Mouse (Mus musculus) R1 (cell line): ENCODE results near the gene Gm33543.

ENCODE experiments used
- DNase-seq: peaks from one replicate; pipeline ENCODE4 v3.0.0-alpha.2; 2018; ENCODE audit warnings: low read depth, low spot score

Gene Gm33543

DNA sequence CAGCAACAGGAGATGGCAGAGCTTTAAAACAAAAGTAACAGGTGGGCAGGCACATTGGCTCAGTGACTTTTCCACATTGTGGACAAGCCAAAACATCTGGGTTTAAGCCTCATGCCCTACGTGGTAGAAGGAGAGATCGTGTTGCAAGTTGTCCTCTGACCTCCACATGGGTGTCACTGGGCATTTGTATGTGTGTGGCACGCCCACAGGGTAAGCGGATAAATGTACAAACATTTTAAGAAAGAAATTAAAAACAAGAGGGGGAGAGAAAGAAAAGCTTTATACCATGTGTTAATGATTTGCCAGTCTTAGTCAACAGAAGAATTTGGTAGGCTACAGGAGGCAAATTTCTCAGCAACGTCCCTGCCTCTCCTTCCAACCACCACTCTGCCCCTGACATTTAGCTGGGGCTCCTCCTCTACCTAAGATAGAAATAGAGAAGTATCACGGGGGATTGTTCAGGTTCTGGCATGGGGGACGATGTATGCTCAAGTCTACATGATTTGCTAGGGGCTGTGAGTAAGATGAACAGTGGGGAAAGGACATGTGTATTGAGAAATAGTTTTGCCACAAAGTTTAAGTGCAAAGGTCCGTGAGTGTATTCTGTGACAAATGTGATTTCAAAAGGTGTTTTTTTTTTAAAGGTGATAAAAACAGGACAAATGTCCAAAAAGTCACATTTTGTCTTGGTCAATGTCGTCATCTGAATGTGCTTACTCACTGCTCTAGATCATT, 6.0 kb downstream of the Gm33543 start:
- no peak for DNase-seq

GRCm38 (mm10) chr10:95830891-95831290, 11.8 kb downstream of the Gm33543 start:
- DNase-seq = no peak

GRCm38 (mm10) chr10:95829471-95829870, 13.3 kb downstream of the Gm33543 start:
- DNase-seq = no peak

DNA sequence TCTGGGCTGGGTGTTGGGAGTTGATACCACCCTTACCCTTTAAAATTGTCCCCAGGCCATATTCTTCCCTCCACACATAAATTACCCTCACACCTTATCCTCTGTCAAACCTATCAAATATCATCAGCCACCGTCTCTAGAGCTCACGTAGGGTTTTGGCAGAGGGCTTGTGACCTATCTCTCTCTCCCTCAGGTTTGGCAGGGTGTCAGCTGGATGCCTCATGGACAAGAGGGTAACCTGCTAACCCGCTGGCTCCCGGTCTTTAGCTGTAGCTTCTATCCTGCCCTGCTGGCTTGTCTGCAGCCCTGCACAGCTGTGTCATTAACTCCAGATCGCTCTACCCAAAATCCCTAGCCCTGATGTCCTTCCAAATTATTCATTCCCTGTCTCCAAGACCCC, 14.4 kb downstream of the Gm33543 start:
- no peak for DNase-seq

- no peak for DNase-seq
Observed at GRCm38 (mm10) chr10:95825651-95826050, 17.1 kb downstream of the Gm33543 start.

DNA sequence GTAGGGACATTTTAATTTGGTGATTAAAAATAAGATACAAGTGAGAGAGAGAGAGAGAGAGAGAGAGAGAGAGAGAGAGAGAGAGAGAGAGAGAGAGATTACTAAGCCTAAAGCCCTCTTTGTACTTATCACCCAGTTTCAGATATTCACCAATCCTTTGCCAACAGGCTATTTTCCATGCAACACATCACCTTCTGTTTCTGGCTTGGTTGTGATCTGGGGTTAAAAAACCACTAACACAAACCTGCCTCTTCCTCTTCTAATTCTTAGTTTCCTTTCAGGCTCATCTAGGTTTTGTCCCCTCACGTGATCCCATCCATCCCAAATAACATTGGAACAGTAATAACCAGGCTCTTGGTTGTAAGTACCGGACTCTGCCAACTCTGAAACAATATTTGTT, 24.2 kb downstream of the Gm33543 start:
- DNase-seq = no peak

DNA sequence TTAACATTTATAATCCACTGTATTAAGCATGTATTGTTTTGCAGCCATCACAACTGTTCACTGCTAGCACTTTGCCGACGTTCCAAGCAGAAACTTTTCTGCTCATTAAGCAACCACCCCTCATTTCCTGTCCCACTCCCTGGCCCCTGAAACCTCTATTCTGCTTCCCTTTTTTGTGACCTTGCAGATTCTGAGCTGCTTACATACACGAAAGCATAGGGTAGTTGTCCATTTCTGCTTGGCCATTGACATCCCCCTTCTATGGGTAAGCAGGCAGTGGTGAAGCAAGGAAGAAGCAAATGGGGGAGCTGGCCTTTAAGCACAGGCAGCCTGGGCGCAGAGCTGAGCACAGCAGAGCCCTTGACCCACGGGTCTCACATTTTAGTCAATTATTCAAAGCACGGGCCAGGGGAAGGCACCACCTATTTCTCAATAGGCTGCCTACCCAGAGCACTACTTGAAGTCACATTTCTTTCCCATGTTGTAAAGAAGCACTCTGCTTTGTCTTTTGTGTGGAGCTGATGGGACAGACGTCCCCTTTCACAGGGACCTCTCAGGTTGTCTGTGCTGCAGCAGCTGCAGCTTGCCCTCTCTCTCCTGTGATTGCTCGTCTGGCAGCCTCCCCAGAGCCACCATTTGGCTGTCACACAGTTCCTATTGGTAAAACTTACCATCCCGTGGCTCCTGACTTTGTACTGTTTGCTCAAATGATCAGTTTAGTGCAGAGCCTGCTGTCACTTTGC, 25.1 kb downstream of the Gm33543 start:
- DNase-seq = no peak

- no peak for DNase-seq
Observed at GRCm38 (mm10) chr10:95814351-95814750, 28.4 kb downstream of the Gm33543 start.

GRCm38 (mm10) chr10:95811869-95812268, 30.9 kb downstream of the Gm33543 start:
- DNase-seq = peak; percentile 67

GRCm38 (mm10) chr10:95801443-95801811, 41.3 kb downstream of the Gm33543 start:
- DNase-seq = no peak

DNA sequence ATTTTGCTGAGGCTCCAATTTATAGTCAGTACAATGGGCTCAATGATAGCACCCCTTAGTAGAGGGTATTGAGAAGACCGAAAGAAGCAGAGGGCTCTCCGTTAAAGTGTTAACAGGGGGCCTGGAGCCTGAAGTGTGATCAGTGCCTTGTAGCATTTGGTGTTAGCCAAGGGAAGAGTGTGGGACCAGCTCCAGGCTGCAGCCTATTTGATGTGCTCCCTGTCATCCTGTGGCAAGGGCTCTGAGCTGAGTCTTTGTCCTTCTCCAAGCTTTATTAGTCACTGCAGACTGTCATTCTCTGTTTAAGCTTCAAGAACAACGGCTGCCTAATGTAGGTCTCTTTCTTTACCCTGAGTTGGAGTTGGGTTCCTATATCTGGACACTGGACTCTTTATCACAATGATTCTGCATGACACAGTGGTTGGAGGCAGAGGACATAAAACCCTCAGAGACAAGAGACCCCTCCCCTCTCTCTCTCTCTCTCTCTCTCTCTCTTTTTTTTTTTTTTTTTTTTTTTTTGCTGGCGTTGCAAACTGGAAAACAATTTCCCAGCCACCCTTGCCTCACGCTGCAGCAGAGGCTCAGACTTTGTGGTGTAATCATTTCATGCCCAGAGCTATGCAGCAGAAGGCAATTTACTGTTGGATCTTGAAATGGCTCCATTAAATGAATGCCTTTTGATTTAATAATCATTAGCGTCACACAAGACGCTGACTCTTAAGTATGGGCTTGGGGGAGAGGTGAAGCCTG, 41.9 kb downstream of the Gm33543 start:
- DNase-seq = no peak

DNA sequence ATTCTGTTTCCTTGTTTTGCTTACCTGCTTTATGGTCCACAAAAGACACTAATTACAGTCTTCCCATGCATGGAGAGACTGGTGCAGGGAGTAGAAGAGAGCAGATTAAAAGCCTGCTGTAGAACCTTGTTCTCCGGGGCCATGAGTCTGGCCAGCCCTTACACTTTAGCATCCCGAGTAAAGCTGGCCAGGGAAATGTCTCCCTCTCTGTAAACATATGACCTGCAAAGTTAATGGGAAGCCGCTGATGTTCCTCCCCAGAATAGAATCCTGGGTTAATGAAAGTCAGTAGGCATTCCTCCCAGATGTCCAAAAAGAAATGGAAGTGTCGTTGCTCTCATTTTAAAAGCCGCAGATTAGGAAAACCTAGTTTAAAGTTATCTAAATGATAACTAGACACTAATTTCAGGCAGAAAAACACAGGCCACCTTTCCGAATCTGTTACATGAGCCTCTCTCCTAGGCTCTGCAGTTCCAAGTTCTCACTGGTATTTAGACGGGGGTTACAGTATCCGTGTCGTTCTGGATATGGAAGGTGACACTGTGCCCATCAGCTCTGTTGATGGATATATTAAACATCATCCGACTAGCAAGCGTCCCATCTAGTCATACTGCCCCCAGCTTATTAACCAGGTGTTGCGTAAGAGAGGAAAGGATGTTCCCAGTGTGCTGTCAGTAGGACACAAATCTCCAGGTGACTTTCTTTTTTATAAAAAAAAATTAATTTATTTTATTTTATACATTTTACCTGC, 44.9 kb downstream of the Gm33543 start:
- no peak for DNase-seq

- DNase-seq = no peak
Observed at GRCm38 (mm10) chr10:95795500-95795899, 47.2 kb downstream of the Gm33543 start.

DNA sequence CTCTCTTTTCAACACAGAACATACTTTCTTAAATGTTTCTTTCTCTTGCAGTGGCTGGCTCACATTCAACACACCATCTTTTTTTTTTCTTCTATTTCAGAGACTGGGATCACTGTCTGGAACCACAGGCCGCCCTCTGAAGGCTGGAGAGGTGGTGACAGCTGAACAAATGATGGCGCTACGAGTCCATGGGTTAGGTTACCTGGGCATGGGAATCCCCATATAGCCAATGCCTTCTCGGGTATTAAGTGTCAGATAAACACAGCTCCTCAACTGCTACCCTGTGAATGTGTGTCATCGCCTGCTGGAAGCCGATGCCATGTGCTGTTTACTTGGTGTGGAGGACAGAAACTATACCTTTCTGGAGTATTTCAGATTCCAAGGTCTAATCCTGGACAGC, 48.0 kb downstream of the Gm33543 start:
- no peak for DNase-seq

DNA sequence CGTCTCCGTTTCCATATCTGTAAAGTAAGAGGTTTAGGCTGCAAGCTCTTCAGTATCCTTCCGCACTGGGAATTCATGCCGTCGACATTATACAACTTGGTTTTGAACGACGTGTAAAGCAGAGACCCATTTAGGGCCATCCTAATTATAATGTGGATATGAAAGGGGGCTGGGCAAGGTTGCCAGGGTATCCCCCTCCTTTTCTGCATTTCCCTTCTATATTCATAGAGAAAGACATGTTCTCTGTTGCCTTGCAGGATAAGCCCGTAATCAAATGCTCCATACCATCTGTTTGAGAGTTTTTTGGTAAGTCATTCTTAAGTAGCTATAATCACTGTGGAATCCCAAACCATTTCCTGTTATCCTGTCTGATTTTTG, 51.3 kb downstream of the Gm33543 start:
- no peak for DNase-seq

GRCm38 (mm10) chr10:95790771-95791426, 51.8 kb downstream of the Gm33543 start:
- no peak for DNase-seq

GRCm38 (mm10) chr10:95787176-95787575, 55.6 kb downstream of the Gm33543 start:
- DNase-seq = no peak

DNA sequence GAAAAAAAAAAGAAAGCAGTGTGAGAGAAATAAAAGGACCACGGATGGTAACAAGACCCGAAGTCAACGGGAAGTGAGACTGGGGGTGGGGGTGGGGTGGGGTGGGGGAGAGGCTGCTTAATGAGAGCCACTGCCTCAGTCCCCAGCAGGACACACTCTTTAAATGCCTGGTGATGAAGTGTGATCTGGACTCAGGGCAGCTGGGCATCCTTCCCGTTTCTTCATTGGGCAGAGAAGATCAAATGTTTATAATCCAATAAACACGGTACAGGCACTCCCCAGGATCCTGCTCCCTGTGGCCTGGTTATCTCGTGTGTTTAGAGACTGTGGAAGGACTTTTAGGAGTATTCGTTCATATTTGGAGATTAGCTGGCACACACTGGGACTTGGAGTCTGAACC, 57.9 kb downstream of the Gm33543 start:
- DNase-seq = no peak

- DNase-seq = no peak
Observed at GRCm38 (mm10) chr10:95780881-95781600, 61.7 kb downstream of the Gm33543 start.

DNA sequence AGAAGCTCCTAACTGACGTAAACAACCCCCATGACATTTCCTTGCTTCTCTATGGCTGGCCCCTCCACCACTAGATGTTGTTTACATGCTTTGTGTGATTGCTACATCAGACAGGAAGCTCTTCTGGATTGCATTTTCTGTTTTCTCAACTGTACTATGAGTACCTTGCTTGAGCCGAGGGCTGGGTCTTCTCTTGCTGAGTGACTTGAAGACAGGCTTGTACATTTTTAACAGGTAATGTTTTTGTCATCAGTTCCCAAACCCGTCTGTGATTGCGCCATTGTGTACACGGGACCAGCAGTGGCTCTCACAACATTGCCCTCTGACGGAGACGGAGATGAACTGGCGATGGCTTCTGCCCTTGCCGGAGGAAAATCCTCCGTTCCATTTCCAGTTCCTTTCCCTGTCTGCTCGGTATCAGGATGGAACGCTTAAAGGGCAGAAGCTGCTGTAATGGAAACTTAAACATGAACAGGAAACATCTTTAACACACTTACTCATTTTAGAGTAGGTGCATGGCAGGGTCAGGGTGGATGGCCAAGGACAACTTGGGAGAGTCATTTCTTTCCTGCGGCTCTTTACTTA, 62.8 kb downstream of the Gm33543 start:
- peak; percentile 52 for DNase-seq
